Mouse (Mus musculus): Measurements from ENCODE around the gene Man2a1.

- TF ChIP-seq GATA1 (IDR thresholded peaks at IDR 0.05; ENCODE audit: borderline replicate concordance, low read length) (no peak), FLI1 (IDR thresholded peaks at IDR 0.05; ENCODE audit: low read length) (no peak)
Measured at GRCm38 (mm10) chr17:64685216-64685903, 84.8 kb downstream of the Man2a1 start.

Measured in megakaryocyte, embryonic 14.5 days (primary cell).